Mouse (Mus musculus): Measurements from ENCODE around the gene Spag7. TPM values are rescaled to one million over a fixed set of nuclear protein-coding genes. Genes with fewer than 3 reads are reported as not detected.

Spag7 gene
- polyA plus RNA-seq, 1 experiment = 52.4 TPM

- Histone ChIP-seq H3K27me3 (ENCODE audit: control insufficient read depth, insufficient read depth, insufficient read length) (no peaks in the 10 kb centered on the region), H3K36me3 (ENCODE audit: control insufficient read depth, insufficient read depth) (peaks cover 64% of the 10 kb centered on the region), H3K4me2 (ENCODE audit: low read depth) (no peak overlapping the region), H3ac (ENCODE audit: control insufficient read depth, insufficient read length) (no peak overlapping the region), H3K79me2 (ENCODE audit: control insufficient read depth, insufficient read depth) (peaks cover 23% of the 10 kb centered on the region), H3K4me3 (no peak overlapping the region)
- TF ChIP-seq CEBPB (IDR thresholded peaks at IDR 0.05; ENCODE audit: insufficient read depth, poor library complexity, severe bottlenecking) (no peak), MYOD1 (IDR thresholded peaks at IDR 0.05; ENCODE audit: control insufficient read depth in 1 of 3, insufficient read length in 2 of 3, low read depth in 2 of 3) (no peak), USF1 (IDR thresholded peaks at IDR 0.05; ENCODE audit: low read depth) (no peak), SRF (IDR thresholded peaks at IDR 0.05; ENCODE audit: control insufficient read depth, insufficient read length, low read depth) (no peak), MYOG (IDR thresholded peaks at IDR 0.05; ENCODE audit: control insufficient read depth in 1 of 3, insufficient read depth in 1 of 3, insufficient read length in 2 of 3, low read depth in 2 of 3) (no peak), MAX (IDR thresholded peaks at IDR 0.05; ENCODE audit: low read depth) (no peak), E2F4 (IDR thresholded peaks at IDR 0.05; ENCODE audit: insufficient read depth) (no peak), POLR2AphosphoS2 (IDR thresholded peaks at IDR 0.05; ENCODE audit: insufficient read length, low read depth) (no peak), TCF12 (IDR thresholded peaks at IDR 0.05; ENCODE audit: insufficient read depth, poor library complexity, severe bottlenecking) (no peak)
Measured at GRCm38 (mm10) chr11:70706127-70706526, 36.9 kb upstream of the Spag7 start.

- Histone ChIP-seq H3K4me3 (no peak overlapping the region), H3K4me2 (ENCODE audit: low read depth) (peak overlapping the region; percentile 96), H3K36me3 (ENCODE audit: control insufficient read depth, insufficient read depth) (peaks cover 42% of the 10 kb centered on the region), H3K79me2 (ENCODE audit: control insufficient read depth, insufficient read depth) (peaks cover 28% of the 10 kb centered on the region), H3K27me3 (ENCODE audit: control insufficient read depth, insufficient read depth, insufficient read length) (no peaks in the 10 kb centered on the region), H3ac (ENCODE audit: control insufficient read depth, insufficient read length) (no peak overlapping the region)
- TF ChIP-seq CEBPB (IDR thresholded peaks at IDR 0.05; ENCODE audit: insufficient read depth, poor library complexity, severe bottlenecking) = no peak
- TF ChIP-seq MYOD1 (IDR thresholded peaks at IDR 0.05; ENCODE audit: control insufficient read depth in 1 of 3, insufficient read length in 2 of 3, low read depth in 2 of 3) = peak in 1 of 3 experiments; percentile 33
- TF ChIP-seq POLR2AphosphoS2 (IDR thresholded peaks at IDR 0.05; ENCODE audit: insufficient read length, low read depth) = no peak
- TF ChIP-seq TCF12 (IDR thresholded peaks at IDR 0.05; ENCODE audit: insufficient read depth, poor library complexity, severe bottlenecking) = no peak
- no peak for TF ChIP-seq E2F4 (IDR thresholded peaks at IDR 0.05; ENCODE audit: insufficient read depth)
- no peak for TF ChIP-seq POLR2A (IDR thresholded peaks at IDR 0.05; ENCODE audit: insufficient read length, low read depth)
- no peak for TF ChIP-seq REST (IDR thresholded peaks at IDR 0.05; ENCODE audit: insufficient read depth, insufficient read length)
Measured at GRCm38 (mm10) chr11:70702781-70703180, 33.6 kb upstream of the Spag7 start.

GRCm38 (mm10) chr11:70701984-70702733 is 32.9 kb upstream of the Spag7 start:
- Histone ChIP-seq H3K4me2 (ENCODE audit: low read depth) (peak overlapping the region; percentile 96), H3K36me3 (ENCODE audit: control insufficient read depth, insufficient read depth) (peaks cover 36% of the 10 kb centered on the region), H3K4me3 (peak overlapping the region; percentile 96), H3K27me3 (ENCODE audit: control insufficient read depth, insufficient read depth, insufficient read length) (no peaks in the 10 kb centered on the region), H3K79me2 (ENCODE audit: control insufficient read depth, insufficient read depth) (peaks cover 28% of the 10 kb centered on the region), H3ac (ENCODE audit: control insufficient read depth, insufficient read length) (no peak overlapping the region)
- TF ChIP-seq E2F4 (IDR thresholded peaks at IDR 0.05; ENCODE audit: insufficient read depth) (no peak), MAX (IDR thresholded peaks at IDR 0.05; ENCODE audit: low read depth) (no peak), USF1 (IDR thresholded peaks at IDR 0.05; ENCODE audit: low read depth) (no peak), MYOD1 (IDR thresholded peaks at IDR 0.05; ENCODE audit: control insufficient read depth in 1 of 3, insufficient read length in 2 of 3, low read depth in 2 of 3) (no peak), POLR2A (IDR thresholded peaks at IDR 0.05; ENCODE audit: insufficient read length, low read depth) (no peak), SRF (IDR thresholded peaks at IDR 0.05; ENCODE audit: control insufficient read depth, insufficient read length, low read depth) (no peak), CEBPB (IDR thresholded peaks at IDR 0.05; ENCODE audit: insufficient read depth, poor library complexity, severe bottlenecking) (no peak)

GRCm38 (mm10) chr11:70701221-70701955 is 32.2 kb upstream of the Spag7 start:
- peak overlapping the region; percentile 92 for H3ac ChIP-seq (ENCODE audit: control insufficient read depth, insufficient read length)
- H3K79me2 ChIP-seq (ENCODE audit: control insufficient read depth, insufficient read depth) = peaks cover 28% of the 10 kb centered on the region
- no peak for TF ChIP-seq POLR2AphosphoS2 (IDR thresholded peaks at IDR 0.05; ENCODE audit: insufficient read length, low read depth)
- TF ChIP-seq E2F4 (IDR thresholded peaks at IDR 0.05; ENCODE audit: insufficient read depth) = no peak
- no peak for TF ChIP-seq CEBPB (IDR thresholded peaks at IDR 0.05; ENCODE audit: insufficient read depth, poor library complexity, severe bottlenecking)
- TF ChIP-seq USF1 (IDR thresholded peaks at IDR 0.05; ENCODE audit: low read depth) = no peak
- no peak for TF ChIP-seq SRF (IDR thresholded peaks at IDR 0.05; ENCODE audit: control insufficient read depth, insufficient read length, low read depth)
- TF ChIP-seq REST (IDR thresholded peaks at IDR 0.05; ENCODE audit: insufficient read depth, insufficient read length) = no peak
- no peak for TF ChIP-seq MYOD1 (IDR thresholded peaks at IDR 0.05; ENCODE audit: control insufficient read depth in 1 of 3, insufficient read length in 2 of 3, low read depth in 2 of 3)
- TF ChIP-seq MYOG (IDR thresholded peaks at IDR 0.05; ENCODE audit: control insufficient read depth in 1 of 3, insufficient read depth in 1 of 3, insufficient read length in 2 of 3, low read depth in 2 of 3) = no peak
- TF ChIP-seq POLR2A (IDR thresholded peaks at IDR 0.05; ENCODE audit: insufficient read length, low read depth) = no peak
- TF ChIP-seq TCF3 (IDR thresholded peaks at IDR 0.05; ENCODE audit: insufficient read length, low read depth) = no peak
- no peak for TF ChIP-seq MAX (IDR thresholded peaks at IDR 0.05; ENCODE audit: low read depth)
- TF ChIP-seq TCF12 (IDR thresholded peaks at IDR 0.05; ENCODE audit: insufficient read depth, poor library complexity, severe bottlenecking) = no peak
- peak overlapping the region; percentile 96 for H3K4me2 ChIP-seq (ENCODE audit: low read depth)
- peak overlapping the region; percentile 96 for H3K4me3 ChIP-seq
- no peaks in the 10 kb centered on the region for H3K27me3 ChIP-seq (ENCODE audit: control insufficient read depth, insufficient read depth, insufficient read length)
- peaks cover 29% of the 10 kb centered on the region for H3K36me3 ChIP-seq (ENCODE audit: control insufficient read depth, insufficient read depth)

Measured in myocyte (in vitro differentiated cells).